ENCODE assay signal across 7 mouse cellular contexts in the genomic region with DNA sequence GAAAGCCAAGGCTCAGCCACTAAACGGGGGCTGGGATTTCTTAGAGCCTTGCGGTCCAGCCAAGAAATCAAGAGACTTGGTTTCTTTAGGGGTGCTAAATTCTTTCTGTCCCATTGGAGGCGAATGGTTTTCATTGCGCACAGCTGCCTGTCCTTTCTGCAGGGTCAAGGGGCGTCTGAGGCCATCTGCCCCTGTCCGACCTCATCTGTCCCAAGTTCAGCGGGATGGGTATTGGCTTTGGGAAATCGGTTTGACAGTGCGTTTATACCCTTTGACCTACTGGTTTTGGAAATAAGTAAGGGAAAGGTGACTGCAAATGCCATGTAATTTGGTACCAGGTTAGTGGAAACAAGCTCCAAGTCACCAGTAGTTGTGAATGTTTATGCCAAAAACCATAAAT. TPM values are rescaled to one million over a fixed set of nuclear protein-coding genes. Genes with fewer than 3 reads are reported as not detected.
DNase-seq lines count a peak whose midpoint lies in the region; ATAC-seq and TF ChIP-seq lines count a peak whose summit lies in the region.

No protein-coding gene starts in this region.

- no peaks in the 10 kb centered on the region for H3K9me3 ChIP-seq in lung, postnatal 0 days (ENCODE audit: low read length)
- no peaks in the 10 kb centered on the region for H3K9me3 ChIP-seq in forebrain, embryonic 13.5 days (replicated peaks)
- H3K9me3 ChIP-seq in limb, embryonic 12.5 days: no peaks in the 10 kb centered on the region
- no peaks in the 10 kb centered on the region for H3K9me3 ChIP-seq in stomach, embryonic 15.5 days

- DNase-seq in lung, postnatal 0 days (ENCODE audit: low spot score): no peak
- DNase-seq in lung, postnatal 14 days: no peak
- DNase-seq in thymus, postnatal 14 days: no peak
- DNase-seq in gastrocnemius, postnatal 4 days (ENCODE audit: low spot score in 2 of 2): no peak

- peaks cover 7% of the 10 kb centered on the region; the same call in 1 of the 2 replicates for H3K4me1 ChIP-seq in lung, postnatal 0 days (ENCODE audit: insufficient read depth, low read depth, low read length)
- peaks cover 8% of the 10 kb centered on the region for H3K4me1 ChIP-seq in forebrain, embryonic 13.5 days
- H3K4me1 ChIP-seq in limb, embryonic 12.5 days (replicated peaks): peaks cover 13% of the 10 kb centered on the region
- H3K4me1 ChIP-seq in stomach, embryonic 15.5 days: 0 out of 2 replicates have a peak, but pooled peaks cover 10% of the 10 kb centered on the region

- H3K4me2 ChIP-seq in lung, postnatal 0 days (replicated peaks; ENCODE audit: low read depth, low read length): peak overlapping the region; percentile 93
- peak overlapping the region; percentile 79 for H3K4me2 ChIP-seq in forebrain, embryonic 13.5 days
- H3K4me2 ChIP-seq in limb, embryonic 12.5 days: peak overlapping the region; percentile 82
- peak overlapping the region; percentile 71 for H3K4me2 ChIP-seq in stomach, embryonic 15.5 days

- H3K9ac ChIP-seq in lung, postnatal 0 days (replicated peaks; ENCODE audit: low read depth): peak overlapping the region; percentile 41
- H3K9ac ChIP-seq in forebrain, embryonic 13.5 days: peak overlapping the region; percentile 69
- peak overlapping the region; percentile 63 for H3K9ac ChIP-seq in limb, embryonic 12.5 days (replicated peaks)
- H3K9ac ChIP-seq in stomach, embryonic 15.5 days: peak overlapping the region; percentile 57; the same call in 1 of the 2 replicates

- no peaks in the 10 kb centered on the region for H3K27me3 ChIP-seq in lung, postnatal 0 days (replicated peaks; ENCODE audit: insufficient read depth, low read length)
- no peaks in the 10 kb centered on the region for H3K27me3 ChIP-seq in forebrain, embryonic 13.5 days
- no peaks in the 10 kb centered on the region for H3K27me3 ChIP-seq in limb, embryonic 12.5 days
- H3K27me3 ChIP-seq in stomach, embryonic 15.5 days (replicated peaks): no peaks in the 10 kb centered on the region

- H3K27ac ChIP-seq in lung, postnatal 0 days (ENCODE audit: low read length): 0 out of 2 replicates have a peak overlapping the region, but pooled peaks have one; percentile 80
- H3K27ac ChIP-seq in forebrain, embryonic 13.5 days: no peak overlapping the region
- H3K27ac ChIP-seq in limb, embryonic 12.5 days: peak overlapping the region; percentile 81; the same call in 1 of the 2 replicates
- peak overlapping the region; percentile 89 for H3K27ac ChIP-seq in stomach, embryonic 15.5 days

- H3K36me3 ChIP-seq in lung, postnatal 0 days (ENCODE audit: insufficient read depth, low read length): peaks cover 14% of the 10 kb centered on the region
- H3K36me3 ChIP-seq in forebrain, embryonic 13.5 days (ENCODE audit: poor library complexity, severe bottlenecking): peaks cover 30% of the 10 kb centered on the region
- peaks cover 34% of the 10 kb centered on the region for H3K36me3 ChIP-seq in limb, embryonic 12.5 days
- peaks cover 12% of the 10 kb centered on the region for H3K36me3 ChIP-seq in stomach, embryonic 15.5 days

- peak overlapping the region; percentile 74 for H3K4me3 ChIP-seq in lung, postnatal 0 days (ENCODE audit: low read depth, low read length)
- H3K4me3 ChIP-seq in forebrain, embryonic 13.5 days: peak overlapping the region; percentile 61
- peak overlapping the region; percentile 64 for H3K4me3 ChIP-seq in limb, embryonic 12.5 days (replicated peaks)
- H3K4me3 ChIP-seq in stomach, embryonic 15.5 days (replicated peaks): peak overlapping the region; percentile 70

- TF ChIP-seq EP300 in lung, postnatal 0 days (IDR thresholded peaks at IDR 0.05): no peak

- no peak for ATAC-seq in lung, postnatal 0 days
- no peak for ATAC-seq in forebrain, embryonic 13.5 days
- no peak for ATAC-seq in limb, embryonic 12.5 days (ENCODE audit: insufficient number of reproducible peaks, insufficient read depth, low FRiP score, low TSS enrichment, low read depth)
- no peak for ATAC-seq in stomach, embryonic 15.5 days (ENCODE audit: insufficient read depth, low FRiP score, low read depth)

- TF ChIP-seq CTCF in lung, postnatal 0 days (IDR thresholded peaks at IDR 0.05): no peak

- 2% methylated on average over 9 of the region's 9 CpGs for WGBS in lung, postnatal 0 days
- 4% methylated on average over 9 of the region's 9 CpGs for WGBS in forebrain, embryonic 13.5 days
- 2% methylated on average over 9 of the region's 9 CpGs for WGBS in limb, embryonic 12.5 days
- WGBS in stomach, embryonic 15.5 days: 2% methylated on average over 9 of the region's 9 CpGs

RNA-seq across cellular contexts. Expression of gene Pdp2, which starts 0.6 kb away (rescaled TPM):
- 5.9 and 6.0 TPM in 2 replicates for polyA plus RNA-seq in lung, postnatal 0 days (2015; fragmentation: Nextera tagmentation; extraction: Ambion mirVana)
- polyA plus RNA-seq in forebrain, embryonic 13.5 days (2015; fragmentation: Nextera tagmentation; extraction: Ambion mirVana): 15.2 and 17.2 TPM in 2 replicates
- 13.3 and 14.7 TPM in 2 replicates for polyA plus RNA-seq in limb, embryonic 12.5 days (2016; fragmentation: Nextera tagmentation; extraction: Ambion mirVana)
- 11.8 and 13.4 TPM in 2 replicates for polyA plus RNA-seq in stomach, embryonic 15.5 days (2015; fragmentation: Nextera tagmentation; extraction: Ambion mirVana)
- 1 to 10 TPM; 5.9 to 6.9 TPM for total RNA-seq in gastrocnemius, postnatal 4 days (2021)

RNA-seq across cellular contexts. Expression of gene Cdh16, which starts 32.3 kb away (rescaled TPM):
- polyA plus RNA-seq in lung, postnatal 0 days (2015; fragmentation: Nextera tagmentation; extraction: Ambion mirVana): 13.8 and 17.2 TPM in 2 replicates
- not detected in 2 replicates for polyA plus RNA-seq in forebrain, embryonic 13.5 days (2015; fragmentation: Nextera tagmentation; extraction: Ambion mirVana)
- polyA plus RNA-seq in limb, embryonic 12.5 days (2016; fragmentation: Nextera tagmentation; extraction: Ambion mirVana): not detected in 2 replicates
- 0.92 and 2.7 TPM in 2 replicates for polyA plus RNA-seq in stomach, embryonic 15.5 days (2015; fragmentation: Nextera tagmentation; extraction: Ambion mirVana)
- total RNA-seq in gastrocnemius, postnatal 4 days (2021): 1 to 10 TPM; 1.9 to 2.4 TPM

RNA-seq across cellular contexts. Expression of gene Rrad, which starts 39.3 kb away (rescaled TPM):
- 19.9 and 22.6 TPM in 2 replicates for polyA plus RNA-seq in lung, postnatal 0 days (2015; fragmentation: Nextera tagmentation; extraction: Ambion mirVana)
- 1.3 and 2.4 TPM in 2 replicates for polyA plus RNA-seq in forebrain, embryonic 13.5 days (2015; fragmentation: Nextera tagmentation; extraction: Ambion mirVana)
- polyA plus RNA-seq in limb, embryonic 12.5 days (2016; fragmentation: Nextera tagmentation; extraction: Ambion mirVana): 10.4 and 11.2 TPM in 2 replicates
- 6.5 and 7.9 TPM in 2 replicates for polyA plus RNA-seq in stomach, embryonic 15.5 days (2015; fragmentation: Nextera tagmentation; extraction: Ambion mirVana)
- total RNA-seq in gastrocnemius, postnatal 4 days (2021): 10 to 100 TPM; 93.9 to 98.3 TPM

RNA-seq across cellular contexts. Expression of gene Ciao2b, which starts 49.9 kb away (rescaled TPM):
- 70.2 and 72.9 TPM in 2 replicates for polyA plus RNA-seq in lung, postnatal 0 days (2015; fragmentation: Nextera tagmentation; extraction: Ambion mirVana)
- 140 and 149 TPM in 2 replicates for polyA plus RNA-seq in forebrain, embryonic 13.5 days (2015; fragmentation: Nextera tagmentation; extraction: Ambion mirVana)
- 88.6 and 90.2 TPM in 2 replicates for polyA plus RNA-seq in limb, embryonic 12.5 days (2016; fragmentation: Nextera tagmentation; extraction: Ambion mirVana)
- 93.3 and 95.5 TPM in 2 replicates for polyA plus RNA-seq in stomach, embryonic 15.5 days (2015; fragmentation: Nextera tagmentation; extraction: Ambion mirVana)
- total RNA-seq in gastrocnemius, postnatal 4 days (2021): 10 to 100 TPM; 51.6 to 58.9 TPM

RNA-seq across cellular contexts. Expression of gene Car7, which starts 57.4 kb away (rescaled TPM):
- 0.84 and 0.87 TPM in 2 replicates for polyA plus RNA-seq in lung, postnatal 0 days (2015; fragmentation: Nextera tagmentation; extraction: Ambion mirVana)
- 1.6 and 1.7 TPM in 2 replicates for polyA plus RNA-seq in forebrain, embryonic 13.5 days (2015; fragmentation: Nextera tagmentation; extraction: Ambion mirVana)
- polyA plus RNA-seq in limb, embryonic 12.5 days (2016; fragmentation: Nextera tagmentation; extraction: Ambion mirVana): 0.76 and 1.5 TPM in 2 replicates
- 1.0 TPM in 2 replicates for polyA plus RNA-seq in stomach, embryonic 15.5 days (2015; fragmentation: Nextera tagmentation; extraction: Ambion mirVana)
- total RNA-seq in gastrocnemius, postnatal 4 days (2021): under 1 TPM; 0.64 to 0.80 TPM
